Mouse (Mus musculus) ES-Bruce4 (cell line): ENCODE measurements around the gene Ceacam19.

Source experiments
- CTCF ChIP-seq: IDR thresholded peaks from one replicate; pipeline ENCODE4 v1.8.1; 2011; ENCODE audit warnings: low read depth, low read length
- EP300 ChIP-seq: IDR thresholded peaks from 2 replicates; pipeline ENCODE4 v1.6.1; 2011; ENCODE audit warnings: low read depth, low read length; ENCODE audit not compliant: insufficient read depth

DNA sequence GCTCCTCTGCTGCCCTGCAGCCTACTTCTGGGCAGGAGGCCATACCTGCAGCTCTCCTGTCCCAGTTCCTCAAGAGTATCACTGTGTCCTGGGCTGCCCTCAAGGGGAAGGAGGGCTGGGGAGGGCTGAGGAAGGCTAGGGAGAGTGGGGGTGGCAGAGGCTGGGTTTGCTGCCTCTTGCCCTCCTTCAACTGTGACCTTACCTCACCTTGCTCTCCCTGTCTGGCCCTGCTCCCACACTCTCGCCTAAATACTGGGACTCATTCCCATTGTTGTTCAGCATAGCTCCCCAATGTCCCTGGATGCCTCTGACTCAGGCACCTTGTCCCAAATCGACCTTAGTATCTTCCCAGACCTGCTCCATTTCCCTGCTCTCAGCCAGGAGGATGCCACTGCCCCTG is 23.5 kb downstream of the Ceacam19 start:
- no peak for TF ChIP-seq CTCF
- TF ChIP-seq EP300 = no peak
